Mouse (Mus musculus) heart, postnatal 4 days (tissue): ENCODE measurements around the gene Upf1. TPM values are rescaled to one million over a fixed set of nuclear protein-coding genes. Genes with fewer than 3 reads are reported as not detected.

Source experiments
- DNase-seq: peaks from one replicate; pipeline ENCODE4 v3.0.0; 2021
- total RNA-seq, 2 experiments: library from RNA; stranded (reverse); gene quantifications; 2 replicates each; pipeline ENCODE4 v1.2.3; 2021

Gene Upf1
- total RNA-seq, 2 experiments from 2014 or later = 44.1 to 45.9 TPM

DNA sequence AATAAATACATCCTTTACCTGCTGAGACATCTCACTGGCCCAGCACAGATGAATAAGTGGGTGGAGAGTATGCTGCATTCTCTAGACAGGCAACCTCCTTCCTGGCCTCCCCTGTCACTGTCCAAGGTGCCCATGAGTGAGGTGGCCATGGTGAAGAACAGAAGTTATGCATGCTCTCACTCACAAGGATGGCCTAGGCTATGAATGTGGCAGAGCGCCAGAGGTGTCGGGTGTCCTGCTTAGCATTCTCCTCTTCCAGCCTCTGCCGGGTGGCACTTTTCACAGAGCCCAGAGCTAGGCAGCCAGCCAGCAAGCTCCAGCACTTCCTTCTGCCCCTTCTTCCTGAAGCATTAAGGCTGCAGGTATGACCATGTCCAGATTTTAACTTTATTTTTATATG, 6.3 kb upstream of the Upf1 start:
- DNase-seq = peak; percentile 77

DNA sequence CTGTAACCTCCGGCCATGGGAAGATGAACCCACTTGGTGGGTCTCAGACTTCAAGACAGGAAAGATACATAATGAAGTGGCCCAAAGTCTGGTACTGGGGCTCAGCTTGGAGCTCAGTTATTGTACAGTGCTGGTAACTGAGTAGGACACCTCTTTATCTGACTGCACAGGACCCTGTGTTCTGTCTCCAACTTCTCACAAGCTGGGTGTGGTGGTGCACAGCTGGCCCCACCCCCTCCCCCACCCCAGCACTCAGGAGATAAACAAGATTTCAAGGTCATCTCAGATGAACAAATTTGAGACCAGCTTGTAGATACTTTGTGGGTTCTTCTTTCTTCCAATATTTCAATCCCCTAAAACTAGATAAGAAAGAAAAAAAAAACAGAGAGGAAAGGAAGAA, 3.0 kb upstream of the Upf1 start:
- DNase-seq = no peak

DNA sequence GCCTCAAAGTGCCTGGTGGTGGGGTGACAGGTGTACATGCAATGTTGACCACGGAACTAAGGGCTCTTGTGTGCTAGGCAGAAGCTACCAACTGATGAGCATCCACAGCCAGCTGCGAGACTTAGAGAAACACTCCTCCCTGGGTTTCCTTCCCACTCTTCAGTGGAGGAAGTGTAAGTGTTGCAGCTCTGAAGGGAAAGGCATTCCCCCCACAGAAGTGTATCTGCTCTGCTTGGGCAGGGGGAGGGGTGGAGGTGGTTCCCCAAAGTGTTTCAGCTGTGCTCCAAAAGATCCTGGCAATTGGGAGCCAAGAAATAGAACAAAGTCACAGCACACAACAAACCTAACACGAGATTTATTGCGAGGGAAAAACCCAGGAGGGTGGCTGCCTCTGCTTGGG, 926 bp upstream of the Upf1 start:
- DNase-seq = no peak

DNA sequence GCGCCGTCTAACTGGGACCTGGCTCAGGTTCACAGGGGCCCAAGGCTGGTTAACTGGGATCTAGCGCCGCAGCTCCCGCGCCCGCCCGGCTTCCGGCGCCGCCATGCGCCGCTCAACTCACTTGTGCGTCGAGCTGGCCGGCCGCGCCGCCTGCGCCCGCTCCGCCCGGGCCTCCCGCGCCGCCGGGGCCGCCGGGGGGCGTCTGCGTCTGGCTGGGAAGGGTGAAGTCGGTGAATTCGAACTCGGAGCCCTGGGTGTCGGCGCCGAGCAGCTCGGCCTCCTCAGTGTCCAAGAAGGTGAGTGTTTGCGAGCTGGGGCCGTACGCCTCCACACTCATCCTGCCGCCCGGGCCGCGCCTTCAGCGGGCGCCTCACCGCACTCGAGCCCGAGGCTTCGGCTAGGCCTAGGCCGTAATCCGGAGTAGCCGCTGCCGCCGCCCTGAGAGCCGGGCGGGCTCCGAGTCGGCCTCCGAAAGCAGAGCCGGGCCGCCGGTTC, 374 bp downstream of the Upf1 start:
- DNase-seq = peak; percentile 71

DNA sequence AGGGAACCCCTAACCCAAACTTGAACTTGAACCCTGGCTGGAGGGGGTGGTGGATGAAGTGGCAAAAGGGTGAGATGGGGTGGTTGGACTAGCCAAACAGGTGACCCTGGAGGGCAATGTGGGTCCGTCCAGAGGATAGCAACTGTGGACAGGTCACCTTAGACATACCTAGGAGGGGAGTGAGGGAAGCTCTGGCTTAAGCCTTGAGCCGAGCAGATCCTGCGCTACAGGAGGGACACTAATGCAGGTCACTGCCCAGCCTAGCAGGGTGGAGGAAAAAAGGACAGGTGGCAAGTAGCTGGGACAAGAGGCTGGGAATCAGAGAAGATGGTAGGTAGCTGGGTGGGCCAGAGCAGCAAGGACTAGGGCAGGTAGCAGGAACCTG, 1.1 kb downstream of the Upf1 start:
- DNase-seq = no peak

DNA sequence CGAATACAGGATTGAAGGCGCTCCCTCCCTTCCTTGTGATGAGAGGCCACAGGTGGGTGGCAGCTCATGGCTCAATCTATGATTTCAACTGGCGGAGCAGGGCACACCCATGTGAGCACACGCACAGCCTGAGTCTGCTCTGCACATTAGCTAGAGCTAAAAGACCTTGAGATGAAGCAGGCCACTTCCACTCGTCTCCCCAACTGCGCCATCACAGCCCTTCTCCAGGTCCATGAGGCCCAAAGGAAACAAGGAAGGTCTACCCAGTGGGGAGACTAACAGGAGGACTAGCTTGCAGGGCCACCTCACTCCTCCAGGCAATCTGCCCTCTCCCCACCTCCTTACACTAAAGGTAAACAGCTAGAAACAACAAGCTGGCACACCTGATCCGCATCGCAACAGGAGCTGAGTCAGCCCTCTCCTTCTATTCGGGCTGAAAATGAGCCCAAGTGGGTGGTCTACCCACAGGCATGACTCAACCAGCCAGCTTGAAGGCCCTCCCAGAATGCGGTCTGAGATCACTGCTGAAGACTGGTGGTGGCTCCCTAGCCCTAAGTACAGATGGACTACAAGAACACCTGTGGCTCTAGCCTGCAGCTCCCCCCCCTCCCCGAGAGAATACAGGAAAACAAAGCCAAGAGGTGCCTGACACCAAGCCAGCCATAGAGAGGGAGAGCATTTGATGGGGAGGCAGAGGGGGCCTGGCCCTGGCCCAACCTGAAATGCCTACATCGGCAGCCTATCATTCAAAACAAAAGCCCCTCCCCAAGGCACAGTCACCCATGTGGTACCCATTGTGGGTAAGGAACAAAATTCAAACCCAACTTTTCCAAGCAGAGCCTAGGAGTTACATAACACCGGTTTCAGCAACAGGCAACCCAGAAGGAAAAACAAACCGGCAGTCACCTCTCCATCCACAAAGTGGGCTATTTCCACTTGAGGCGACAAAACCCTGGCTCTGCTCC, 1.8 kb downstream of the Upf1 start:
- DNase-seq = no peak

DNA sequence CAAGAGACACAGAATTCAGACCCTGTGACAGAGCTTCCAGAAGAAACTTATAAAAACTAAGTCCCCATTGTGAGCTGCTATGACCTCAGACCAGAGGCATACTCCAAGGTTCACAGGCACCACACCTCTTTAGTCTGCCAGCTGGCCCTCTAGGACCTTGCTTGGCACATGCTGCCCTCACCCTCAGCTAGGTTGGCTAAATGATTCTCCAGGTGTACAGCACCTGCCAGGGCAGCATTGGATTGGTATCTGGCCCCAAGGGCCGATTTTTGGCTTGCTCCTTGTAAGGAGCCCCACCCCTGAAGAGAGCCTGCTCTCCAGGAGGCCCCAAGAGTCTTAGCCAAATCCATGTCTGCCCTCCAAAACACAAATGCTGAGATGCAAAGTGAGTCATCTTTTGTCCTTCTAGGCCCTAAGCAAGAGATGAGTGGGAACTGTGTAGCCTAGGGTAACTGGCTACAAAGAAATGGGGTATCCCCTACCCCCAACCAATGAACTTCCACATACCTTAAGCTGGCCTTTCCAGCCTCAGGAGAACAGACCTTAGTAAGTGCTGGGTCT, 5.1 kb downstream of the Upf1 start:
- no peak for DNase-seq

DNA sequence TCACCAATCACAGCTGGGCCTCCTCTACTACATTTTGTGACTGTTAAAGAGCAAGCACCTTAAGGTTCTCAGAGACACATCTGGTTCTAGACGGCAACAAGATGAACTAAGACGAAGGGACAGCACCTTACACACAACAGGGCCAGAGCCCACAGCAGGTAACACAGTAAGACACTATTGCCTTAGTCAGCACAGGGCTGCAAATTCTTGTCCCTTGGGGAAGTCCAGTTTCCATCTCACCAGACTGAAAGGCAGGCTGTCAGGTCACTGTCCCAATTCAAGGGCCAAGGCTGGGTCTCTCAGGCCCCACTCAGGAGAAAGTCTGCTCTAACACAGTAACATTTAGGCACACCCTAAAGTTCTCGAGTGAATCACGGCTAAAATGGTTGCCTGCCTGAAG, 5.6 kb downstream of the Upf1 start:
- DNase-seq = no peak

DNA sequence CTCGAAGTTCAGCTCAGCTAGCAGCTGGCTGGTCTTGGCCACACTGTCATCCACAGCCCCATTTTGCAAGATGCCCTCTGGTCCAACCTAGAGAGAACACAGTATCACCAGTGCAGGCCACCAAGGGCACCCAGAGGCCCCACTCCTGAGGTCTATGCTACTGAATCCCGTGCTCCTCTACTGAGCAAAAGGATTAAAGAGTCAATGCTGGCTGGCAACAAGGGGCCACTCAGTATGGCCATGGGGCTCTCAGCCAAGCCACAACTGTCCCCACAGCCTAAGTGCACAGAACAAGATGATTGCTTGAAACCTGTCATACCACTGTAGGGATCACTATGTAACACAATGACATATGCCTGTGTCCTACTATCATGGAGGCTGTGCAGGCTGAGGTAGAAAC, 8.8 kb downstream of the Upf1 start:
- DNase-seq = no peak

DNA sequence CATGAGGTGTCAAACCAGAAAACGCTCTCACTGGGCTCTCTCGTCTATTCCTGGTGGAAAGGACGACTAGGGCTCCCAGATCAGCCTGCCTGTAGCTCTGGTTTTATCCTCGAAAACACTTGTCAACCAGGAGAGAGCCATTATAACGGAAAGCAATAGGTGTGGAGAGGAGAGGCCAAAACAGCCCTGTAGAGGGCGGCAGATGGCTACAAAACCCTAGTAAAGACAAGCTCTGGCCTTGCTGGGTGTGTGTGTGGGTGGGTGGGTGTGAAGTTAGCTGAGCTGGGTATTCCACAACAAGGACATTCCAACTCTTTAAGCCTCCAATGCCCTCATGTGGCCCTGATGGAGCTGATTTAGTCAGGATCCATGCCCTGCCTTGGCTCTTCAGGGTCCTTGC, 9.4 kb downstream of the Upf1 start:
- DNase-seq = peak; percentile 62

DNA sequence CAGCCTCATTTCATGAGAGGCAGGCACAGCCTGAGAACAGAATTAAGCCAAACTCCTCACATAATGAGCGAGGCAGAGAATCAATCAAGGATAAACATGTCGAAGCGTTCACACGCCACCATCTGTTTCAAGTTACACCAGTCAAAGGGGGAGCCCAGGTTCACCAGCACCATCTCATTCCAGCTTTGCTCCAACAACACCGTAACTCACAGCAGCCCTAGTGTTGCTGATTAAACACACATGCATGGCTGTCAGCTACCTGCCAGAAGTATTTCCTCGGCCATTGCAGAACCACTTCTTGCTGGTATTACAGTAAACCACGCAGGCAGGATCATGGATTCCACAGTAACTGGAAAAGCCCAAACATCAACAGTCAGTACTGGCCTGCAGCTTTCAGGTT, 10.0 kb downstream of the Upf1 start:
- no peak for DNase-seq

DNA sequence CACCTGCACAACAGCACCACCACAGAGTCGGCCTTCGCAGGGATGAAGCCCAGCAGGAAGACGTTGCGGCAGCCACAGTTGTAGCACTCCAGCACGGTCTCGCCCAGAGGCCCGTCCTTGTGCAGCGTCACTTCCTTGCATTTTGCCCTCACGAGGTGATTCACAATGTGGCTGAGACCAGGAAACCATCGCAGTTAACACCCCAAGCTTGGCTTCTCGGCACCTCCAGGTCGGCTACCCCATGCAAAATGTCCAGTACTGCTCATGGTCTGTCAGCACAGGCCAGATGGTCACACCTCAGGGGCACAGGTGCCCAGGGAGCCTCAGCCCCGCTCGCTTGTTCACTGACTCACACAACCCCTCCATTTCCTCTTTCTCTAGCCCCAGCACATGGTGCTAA, 11.1 kb downstream of the Upf1 start:
- no peak for DNase-seq

DNA sequence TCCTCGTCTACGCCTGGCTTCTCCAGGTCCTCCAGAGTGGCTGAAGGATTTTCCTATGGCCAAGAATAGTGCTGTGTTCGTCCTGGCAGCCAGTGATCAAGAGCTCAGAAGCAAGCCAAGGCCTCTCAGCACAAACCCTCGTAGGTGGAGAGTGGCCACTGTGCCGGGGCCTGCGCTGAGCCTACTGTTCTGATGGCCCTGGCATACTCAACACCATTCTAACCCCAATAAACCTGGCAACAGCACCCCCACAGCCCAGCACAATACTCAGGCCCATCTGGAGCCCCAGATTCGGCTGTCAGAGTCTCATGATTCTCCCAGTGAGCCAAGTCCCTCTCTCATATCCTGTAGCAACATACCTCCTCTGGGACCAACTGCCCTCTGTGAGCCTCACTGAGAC, 12.4 kb downstream of the Upf1 start:
- DNase-seq = no peak

DNA sequence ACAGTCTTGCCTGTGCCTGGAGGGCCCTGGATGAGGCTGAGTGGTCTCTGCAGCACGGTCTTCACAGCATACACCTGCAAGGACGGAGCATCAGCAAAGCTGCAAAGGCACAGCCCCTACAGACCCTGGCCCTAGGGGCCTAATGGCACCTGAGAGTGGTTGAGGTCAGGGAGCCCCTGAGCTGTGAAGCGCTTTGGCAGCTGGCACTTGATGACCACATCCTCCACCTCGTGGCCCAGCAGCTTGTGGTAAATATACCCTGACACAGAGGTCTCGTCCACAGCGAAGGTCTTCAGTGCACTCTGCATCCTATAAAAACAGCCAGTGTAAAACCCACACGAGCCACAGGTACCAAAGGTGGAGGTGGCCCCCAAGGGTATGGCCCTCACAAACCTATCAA, 14.1 kb downstream of the Upf1 start:
- DNase-seq = no peak

DNA sequence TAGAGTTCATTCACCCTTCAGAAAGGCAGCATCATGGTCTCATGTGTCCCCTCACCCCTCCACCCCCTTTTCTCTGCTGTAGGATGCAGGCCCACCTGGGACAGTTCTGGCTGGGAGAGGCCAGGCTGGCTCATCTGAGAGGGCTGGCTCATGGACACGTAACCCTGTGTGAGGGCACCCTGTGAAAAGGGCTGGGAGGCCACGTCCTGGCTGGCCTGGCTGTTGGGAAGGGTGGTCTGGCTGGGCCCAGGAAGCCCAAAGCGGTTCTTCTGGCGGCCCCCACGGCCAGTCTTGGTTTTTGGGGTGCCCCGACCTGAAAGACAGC, 20.2 kb downstream of the Upf1 start:
- DNase-seq = no peak

DNA sequence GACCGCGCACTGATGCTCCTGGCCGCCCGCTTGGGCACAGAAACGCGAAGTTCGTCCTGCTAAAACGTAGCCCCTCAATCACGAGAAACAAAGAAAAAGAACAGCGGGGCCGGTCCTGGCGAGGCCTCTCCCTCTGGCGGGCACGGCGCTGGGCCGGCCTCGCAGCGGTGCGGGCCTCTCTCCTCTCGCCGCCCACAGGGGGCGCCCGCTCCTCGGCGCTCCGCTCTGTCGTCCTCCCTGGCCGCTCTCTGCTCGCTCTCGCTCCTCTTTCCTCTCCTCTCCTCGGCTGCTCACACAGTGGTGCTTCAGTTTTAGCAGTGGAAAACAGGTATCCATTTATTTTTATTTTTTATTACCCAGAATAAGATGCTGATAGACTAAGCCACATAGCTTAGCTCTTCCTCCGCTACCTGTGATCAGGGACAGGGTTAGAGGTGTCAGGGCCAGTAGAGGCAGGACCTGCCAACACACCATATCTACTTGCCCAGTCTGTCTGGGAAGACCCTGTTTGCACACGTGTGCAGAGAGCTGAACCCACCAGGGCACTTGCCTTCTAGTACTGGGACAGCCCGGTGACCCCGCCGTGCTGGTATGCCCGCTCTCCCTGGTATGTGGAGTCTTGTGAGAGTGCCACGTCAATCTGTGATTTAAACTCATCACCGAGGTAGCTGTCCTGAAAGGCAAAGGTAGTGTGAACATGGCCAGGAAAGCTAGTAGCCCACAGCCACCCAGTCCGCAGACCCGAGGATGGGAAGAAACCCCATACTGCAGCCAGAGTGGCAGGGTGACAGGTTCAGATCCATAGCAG, 20.8 kb downstream of the Upf1 start:
- DNase-seq = peak; percentile 82

DNA sequence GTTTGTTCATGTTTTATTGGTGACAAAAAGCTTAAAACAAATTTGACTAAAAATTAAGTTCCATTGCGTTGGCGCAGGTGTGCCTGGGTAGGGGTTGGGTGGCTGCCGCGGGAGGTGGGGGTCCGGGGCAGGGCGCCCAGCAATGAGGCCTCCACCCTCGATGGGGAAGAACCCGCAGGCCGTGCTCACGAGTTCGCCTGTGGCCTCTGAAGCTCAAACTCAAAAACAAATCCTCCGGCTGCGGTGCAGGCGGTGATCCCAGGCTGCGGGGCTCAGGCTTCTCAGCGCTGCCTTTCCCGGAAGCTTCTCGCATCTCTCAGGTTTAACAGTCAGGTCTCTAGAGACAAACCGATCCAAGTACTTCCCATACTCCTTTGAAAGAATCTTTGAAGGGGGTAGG, 21.6 kb downstream of the Upf1 start:
- DNase-seq = no peak

DNA sequence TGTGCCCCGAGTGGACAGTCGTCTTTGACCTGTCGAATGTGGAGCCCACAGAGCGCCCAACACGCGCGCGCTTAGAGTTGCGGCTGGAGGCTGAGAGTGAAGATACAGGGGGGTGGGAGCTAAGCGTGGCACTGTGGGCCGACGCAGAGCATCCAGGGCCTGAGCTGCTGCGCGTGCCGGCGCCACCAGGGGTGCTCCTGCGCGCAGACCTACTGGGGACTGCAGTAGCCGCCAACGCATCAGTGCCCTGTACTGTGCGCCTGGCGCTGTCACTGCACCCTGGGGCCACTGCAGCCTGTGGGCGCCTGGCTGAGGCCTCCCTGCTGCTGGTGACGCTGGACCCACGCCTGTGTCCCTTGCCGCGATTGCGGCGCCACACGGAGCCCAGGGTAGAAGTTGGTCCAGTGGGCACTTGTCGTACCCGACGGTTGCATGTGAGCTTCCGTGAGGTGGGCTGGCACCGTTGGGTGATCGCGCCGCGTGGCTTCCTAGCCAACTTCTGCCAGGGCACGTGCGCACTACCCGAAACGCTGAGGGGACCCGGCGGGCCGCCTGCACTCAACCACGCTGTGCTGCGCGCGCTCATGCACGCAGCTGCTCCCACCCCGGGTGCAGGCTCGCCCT, 22.2 kb downstream of the Upf1 start:
- DNase-seq = peak; percentile 72

DNA sequence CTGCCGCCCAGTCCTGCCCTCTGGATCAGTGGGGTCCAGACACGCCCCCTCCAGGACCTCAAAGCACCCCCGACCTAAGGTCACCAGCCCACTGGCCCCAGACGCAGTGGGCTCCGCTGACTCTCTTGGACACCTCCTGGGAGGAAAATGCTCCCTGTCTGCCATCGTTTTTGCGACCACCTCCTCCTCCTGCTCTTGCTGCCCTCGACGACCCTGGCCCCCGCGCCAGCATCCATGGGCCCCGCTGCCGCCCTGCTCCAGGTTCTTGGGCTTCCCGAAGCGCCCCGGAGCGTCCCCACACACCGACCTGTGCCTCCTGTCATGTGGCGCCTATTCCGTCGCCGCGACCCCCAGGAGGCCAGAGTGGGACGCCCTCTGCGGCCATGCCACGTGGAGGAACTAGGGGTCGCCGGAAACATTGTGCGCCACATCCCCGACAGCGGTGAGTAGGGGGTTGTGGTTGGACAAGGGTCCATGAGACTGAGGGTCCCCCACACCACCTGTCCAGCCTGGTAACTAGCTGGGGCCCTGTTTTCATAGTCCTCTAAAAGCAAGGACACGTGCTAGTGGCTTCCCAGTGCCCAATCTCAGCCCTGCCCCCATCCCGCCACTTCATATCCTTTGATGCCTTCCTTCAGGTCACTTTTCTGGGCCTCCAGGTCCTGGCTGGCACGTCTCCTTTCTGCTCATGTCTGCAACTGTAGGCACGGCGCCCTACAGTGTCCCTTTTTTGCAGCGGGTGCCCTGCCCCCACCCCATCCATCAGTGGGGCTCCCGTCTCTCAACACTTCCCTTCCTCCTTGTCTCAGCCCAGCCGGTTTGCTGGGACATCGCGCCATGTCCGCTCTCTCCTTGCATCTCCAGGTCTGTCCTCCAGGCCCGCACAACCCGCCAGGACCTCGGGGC, 23.0 kb downstream of the Upf1 start:
- no peak for DNase-seq

DNA sequence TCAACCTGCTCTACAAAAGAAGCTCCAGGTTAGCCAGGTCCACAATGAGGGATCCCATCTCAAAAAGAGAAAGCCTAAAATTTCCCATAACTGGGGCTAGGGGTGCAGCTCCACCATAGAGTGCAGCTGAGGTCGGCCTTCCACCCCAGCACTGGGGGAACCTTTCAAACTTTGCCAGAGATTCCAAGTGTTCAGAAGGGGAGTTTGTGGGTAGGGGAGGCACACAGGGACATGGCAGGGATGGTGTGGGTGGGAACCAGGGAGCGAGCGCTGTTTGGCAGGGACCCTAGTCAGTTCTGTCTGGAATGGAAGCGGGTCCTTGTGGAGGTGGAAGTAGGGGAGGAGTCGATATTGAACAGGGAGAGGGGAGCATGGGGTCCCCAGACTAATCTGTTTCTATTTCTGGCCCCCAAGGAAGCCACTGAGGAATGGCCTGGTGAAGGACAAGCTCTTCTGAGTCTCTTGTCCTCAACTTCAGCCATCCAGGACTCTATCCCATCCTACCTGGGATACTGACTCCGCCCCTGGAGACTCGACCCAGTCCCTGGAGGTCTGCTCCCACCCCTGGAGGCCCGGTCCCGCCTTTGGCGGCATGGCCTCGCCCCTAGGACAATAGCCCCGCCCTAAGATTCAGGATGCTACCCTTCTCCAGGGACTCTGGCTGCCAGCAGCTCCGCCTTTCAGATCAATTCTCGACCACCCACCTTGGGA, 23.8 kb downstream of the Upf1 start, which contains the start of gene Gdf1:
Gdf1 (plus strand) TSS at position 694 of the 711 bp plus-strand sequence.
- DNase-seq = no peak

DNA sequence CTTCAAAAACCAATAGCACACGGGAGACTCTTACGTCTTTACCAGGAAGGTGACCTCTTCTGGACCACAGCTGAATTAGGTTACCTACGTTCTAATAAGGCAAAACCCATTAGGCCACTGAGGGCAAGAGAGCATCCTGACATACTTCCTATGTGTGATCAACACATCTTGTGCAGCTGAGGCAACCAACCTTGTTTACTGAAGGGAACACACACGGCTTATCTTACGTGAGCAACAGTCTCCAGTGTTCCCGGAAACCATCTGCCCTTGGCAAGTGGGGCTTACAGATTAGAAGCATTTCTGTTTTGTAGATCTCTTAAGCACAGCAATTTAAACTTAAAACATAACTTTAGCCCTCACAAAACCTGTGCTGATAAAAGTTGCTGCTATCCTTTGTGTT, 25.6 kb downstream of the Upf1 start:
- DNase-seq = no peak
